Mouse (Mus musculus) liver, embryonic 13.5 days (tissue): ENCODE data around the gene Thsd4. TPM values are rescaled to one million over a fixed set of nuclear protein-coding genes. Genes with fewer than 3 reads are reported as not detected.
"Not testable (repeated sequence)": the region's sequence is repeated elsewhere in the genome, so short reads cannot be mapped to it uniquely, and the experiment has no call there.

Source experiments
- ATAC-seq: fragments of 200-750 bp; cut with Nextera tagmentation; 2 replicates; pipeline ENCODE4 v1.8.0; 2017; ENCODE audit warnings: low read depth, mild to moderate bottlenecking, moderate number of reproducible peaks, moderate library complexity
- DNase-seq: peaks from one replicate; pipeline ENCODE4 v3.0.0; 2022
- H3K27ac ChIP-seq: fragments of 300-500 bp; sonication (generic); 2 replicates; pipeline ENCODE4 v1.5.1; 2015; ENCODE audit warnings: moderate library complexity, mild to moderate bottlenecking, inconsistent platforms
- H3K27me3 ChIP-seq: fragments of 300-500 bp; sonication (generic); 2 replicates; pipeline ENCODE4 v1.6.1; 2015; ENCODE audit warnings: mild to moderate bottlenecking, inconsistent platforms
- H3K36me3 ChIP-seq: fragments of 300-500 bp; sonication (generic); 2 replicates; pipeline ENCODE4 v1.6.1; 2015; ENCODE audit warnings: mild to moderate bottlenecking, inconsistent platforms
- H3K4me1 ChIP-seq: fragments of 300-500 bp; sonication (generic); replicated peaks from 2 replicates; pipeline ENCODE4 v1.6.1; 2015; ENCODE audit warnings: inconsistent platforms
- H3K4me2 ChIP-seq: fragments of 300-500 bp; sonication (generic); 2 replicates; pipeline ENCODE4 v1.6.1; 2015; ENCODE audit warnings: inconsistent platforms, mild to moderate bottlenecking, moderate library complexity
- H3K4me3 ChIP-seq: fragments of 300-500 bp; sonication (generic); replicated peaks from 2 replicates; pipeline ENCODE4 v1.5.1; 2015; ENCODE audit warnings: mild to moderate bottlenecking, inconsistent platforms
- H3K9ac ChIP-seq: fragments of 300-500 bp; sonication (generic); 2 replicates; pipeline ENCODE4 v1.6.1; 2015; ENCODE audit warnings: mild to moderate bottlenecking, inconsistent platforms
- H3K9me3 ChIP-seq: fragments of 300-500 bp; sonication (generic); replicated peaks from 2 replicates; pipeline ENCODE4 v1.6.1; 2016; ENCODE audit warnings: inconsistent platforms
- WGBS: fragments of 180-500 bp; shearing (Covaris S2); methylation state at CpG from one replicate; pipeline ENCODE4 v1.1.7; 2015; ENCODE audit not compliant: insufficient replicate concordance; 5-methylcytosine and 5-hydroxymethylcytosine counted together
- polyA plus RNA-seq: library from polyadenylated mRNA; unstranded; fragments of >200 nt; fragmentation: Nextera tagmentation; extraction: Ambion mirVana; gene quantifications from 2 replicates; pipeline ENCODE4 v1.2.1, GENCODE M21; 2015

Gene Thsd4
- polyA plus RNA-seq, 1 experiment from 2014 or later = 1.2 TPM

DNA sequence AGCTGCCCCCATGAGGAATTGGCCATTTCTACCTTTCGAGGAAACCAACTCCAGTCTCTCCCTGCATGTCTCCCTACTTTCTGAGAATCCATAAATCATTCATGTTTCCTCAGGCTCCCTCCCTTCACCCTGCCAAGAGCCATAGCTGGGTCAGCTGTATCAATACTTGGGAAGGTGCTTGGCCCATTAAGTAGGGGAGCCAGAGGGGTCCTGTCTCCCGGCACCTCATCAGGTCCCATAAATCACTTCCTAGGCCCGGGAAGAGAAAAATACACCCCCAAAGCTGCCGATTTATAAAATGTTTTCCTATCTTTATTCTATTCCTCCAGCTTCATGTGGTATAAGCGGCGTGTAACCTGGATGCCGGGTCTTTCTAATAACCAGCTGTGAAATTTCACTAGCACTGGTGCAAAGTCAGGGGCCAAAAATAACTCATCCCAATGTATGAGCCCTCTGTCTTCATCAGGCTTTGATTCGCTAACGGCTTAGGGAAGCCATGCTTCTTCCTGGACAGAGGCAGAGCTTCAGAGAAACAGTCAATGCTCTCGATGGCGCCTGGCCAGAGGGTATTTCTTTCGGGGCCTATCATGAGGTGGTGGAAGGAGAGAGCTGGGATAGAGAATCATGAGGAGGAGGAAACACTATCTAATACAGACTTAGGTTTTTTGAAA, 323.2 kb downstream of the Thsd4 start:
- Histone ChIP-seq H3K27me3 (no peaks in the 10 kb centered on the region), H3K4me2 (no peak overlapping the region), H3K9ac (no peak overlapping the region), H3K9me3 (no peaks in the 10 kb centered on the region), H3K27ac (no peak overlapping the region), H3K4me3 (no peak overlapping the region), H3K36me3 (no peaks in the 10 kb centered on the region), H3K4me1 (no peaks in the 10 kb centered on the region)
- DNase-seq (no peak), ATAC-seq (no peak)
- 72% methylated on average over 12 of the region's 12 CpGs for WGBS

- no peak overlapping the region for H3K27ac ChIP-seq
- H3K4me3 ChIP-seq = no peak overlapping the region
- H3K4me1 ChIP-seq = no peaks in the 10 kb centered on the region
- DNase-seq (no peak), ATAC-seq (no peak)
- H3K27me3 ChIP-seq = no peaks in the 10 kb centered on the region
- no peaks in the 10 kb centered on the region for H3K36me3 ChIP-seq
- WGBS = 57% methylated on average over 2 of the region's 2 CpGs
- no peaks in the 10 kb centered on the region for H3K9me3 ChIP-seq
- H3K4me2 ChIP-seq = no peak overlapping the region
- no peak overlapping the region for H3K9ac ChIP-seq
Measured at GRCm38 (mm10) chr9:60195502-60195901, 326.3 kb downstream of the Thsd4 start.

DNA sequence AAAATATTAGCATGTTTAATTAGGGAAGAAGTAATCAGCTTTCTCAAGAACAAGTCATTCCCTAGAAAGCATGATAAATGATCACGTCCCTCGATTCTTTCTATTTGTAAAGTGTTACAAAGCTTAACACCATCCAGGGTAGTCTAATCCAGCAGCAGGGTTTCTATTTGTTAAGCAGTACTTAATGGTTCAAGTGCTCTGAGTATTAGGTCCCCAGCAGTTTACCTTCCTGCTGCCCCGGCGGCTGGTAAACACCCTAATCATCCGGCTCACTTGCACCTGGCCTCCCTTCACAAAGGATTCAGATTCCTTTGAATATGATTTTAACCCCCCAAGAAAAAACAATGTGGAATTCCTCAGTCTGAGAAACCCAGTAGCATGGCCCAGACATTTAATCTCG, 326.9 kb downstream of the Thsd4 start:
- 77% methylated on average over 6 of the region's 6 CpGs for WGBS
- no peaks in the 10 kb centered on the region for H3K27me3 ChIP-seq
- no peak overlapping the region for H3K27ac ChIP-seq
- no peaks in the 10 kb centered on the region for H3K9me3 ChIP-seq
- ATAC-seq (no peak), DNase-seq (no peak)
- no peaks in the 10 kb centered on the region for H3K36me3 ChIP-seq
- H3K9ac ChIP-seq = no peak overlapping the region
- no peak overlapping the region for H3K4me3 ChIP-seq
- H3K4me1 ChIP-seq = no peaks in the 10 kb centered on the region
- no peak overlapping the region for H3K4me2 ChIP-seq

- Histone ChIP-seq H3K4me2 (no peak overlapping the region), H3K4me1 (no peaks in the 10 kb centered on the region), H3K27me3 (no peaks in the 10 kb centered on the region), H3K36me3 (no peaks in the 10 kb centered on the region), H3K9ac (no peak overlapping the region), H3K27ac (no peak overlapping the region), H3K4me3 (no peak overlapping the region), H3K9me3 (no peaks in the 10 kb centered on the region)
- ATAC-seq (no peak), DNase-seq (no peak)
- 62% methylated on average over 5 of the region's 5 CpGs for WGBS
Measured at GRCm38 (mm10) chr9:60192321-60192720, 329.5 kb downstream of the Thsd4 start.

DNA sequence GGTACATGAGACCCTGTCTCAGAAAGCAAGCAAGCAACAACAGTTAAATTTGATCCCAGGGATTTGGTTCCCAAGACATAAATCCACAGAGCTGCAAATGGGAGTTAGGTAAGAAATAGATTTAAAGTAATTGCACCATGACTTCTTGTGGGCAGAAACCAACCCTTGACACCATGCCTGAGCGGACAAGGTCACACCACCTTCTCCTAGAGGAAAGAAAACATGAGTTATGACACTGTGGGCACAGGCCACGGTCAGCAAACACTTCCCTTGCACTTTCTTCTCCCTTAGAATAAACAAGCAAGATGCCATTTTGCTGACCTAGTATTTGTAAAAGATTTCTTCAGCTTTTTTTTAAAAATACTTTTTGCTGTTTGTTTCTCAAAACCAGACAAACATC, 334.4 kb downstream of the Thsd4 start:
- DNase-seq = no peak
- WGBS = 42% methylated on average over 2 of the region's 2 CpGs
- H3K9ac ChIP-seq = no peak overlapping the region
- no peak for ATAC-seq
- H3K4me1 ChIP-seq = no peaks in the 10 kb centered on the region
- H3K36me3 ChIP-seq = no peaks in the 10 kb centered on the region
- no peaks in the 10 kb centered on the region for H3K27me3 ChIP-seq
- no peak overlapping the region for H3K4me3 ChIP-seq
- no peak overlapping the region for H3K27ac ChIP-seq
- no peaks in the 10 kb centered on the region for H3K9me3 ChIP-seq
- no peak overlapping the region for H3K4me2 ChIP-seq

GRCm38 (mm10) chr9:60186948-60187347, 334.9 kb downstream of the Thsd4 start:
- no peaks in the 10 kb centered on the region for H3K36me3 ChIP-seq
- no peak overlapping the region for H3K9ac ChIP-seq
- WGBS = 48% methylated on average over 7 of the region's 7 CpGs
- H3K9me3 ChIP-seq = no peaks in the 10 kb centered on the region
- no peak overlapping the region for H3K27ac ChIP-seq
- H3K27me3 ChIP-seq = no peaks in the 10 kb centered on the region
- no peak overlapping the region for H3K4me3 ChIP-seq
- ATAC-seq (no peak), DNase-seq (no peak)
- no peaks in the 10 kb centered on the region for H3K4me1 ChIP-seq
- H3K4me2 ChIP-seq = no peak overlapping the region

DNA sequence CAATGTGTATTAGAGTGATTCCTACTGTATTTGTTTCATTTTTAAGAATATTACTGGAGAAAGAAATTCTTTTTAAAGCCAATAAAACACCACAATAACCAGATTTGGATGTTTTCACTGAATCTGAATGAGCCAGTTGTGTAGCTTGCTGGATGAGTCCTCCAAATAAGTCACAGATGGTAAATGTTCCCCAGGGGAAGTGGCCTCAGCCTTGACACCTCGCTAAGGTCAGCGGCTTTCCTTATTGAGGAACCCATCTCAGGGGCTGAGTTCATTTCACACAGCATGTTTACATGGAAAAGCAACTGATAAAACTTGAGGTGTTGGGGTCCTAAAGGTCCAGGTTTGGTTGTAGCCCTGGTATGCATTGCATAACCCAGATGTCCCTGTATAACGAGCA, 337.8 kb downstream of the Thsd4 start:
- Histone ChIP-seq H3K4me2 (no peak overlapping the region), H3K4me1 (no peaks in the 10 kb centered on the region; the same call in 1 of the 2 replicates), H3K27ac (no peak overlapping the region), H3K36me3 (no peaks in the 10 kb centered on the region), H3K9ac (no peak overlapping the region), H3K27me3 (no peaks in the 10 kb centered on the region), H3K4me3 (no peak overlapping the region), H3K9me3 (no peaks in the 10 kb centered on the region)
- 63% methylated on average over 3 of the region's 3 CpGs for WGBS
- no peak for DNase-seq
- no peak for ATAC-seq

DNA sequence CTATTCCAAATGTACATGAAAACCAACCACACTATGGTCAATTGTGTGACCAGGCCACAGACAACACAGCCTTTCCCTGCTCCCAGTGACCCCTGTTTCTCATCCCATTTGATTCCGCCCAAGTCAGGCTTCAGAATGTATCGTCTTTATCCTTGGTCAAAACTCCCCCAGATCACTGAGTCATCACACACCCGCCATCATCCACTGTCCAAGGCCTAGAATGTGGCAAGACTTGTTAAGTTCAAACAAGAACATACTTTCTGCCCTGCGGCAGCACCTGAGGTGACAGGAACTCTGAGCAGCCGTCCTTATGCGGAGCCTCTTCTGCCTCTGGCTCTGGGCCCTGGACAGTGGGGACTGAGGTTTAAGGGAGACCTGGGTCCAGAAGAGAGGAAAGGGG, 339.5 kb downstream of the Thsd4 start:
- Histone ChIP-seq H3K4me3 (no peak overlapping the region), H3K4me1 (no peaks in the 10 kb centered on the region; the same call in 1 of the 2 replicates), H3K9me3 (no peaks in the 10 kb centered on the region), H3K36me3 (no peaks in the 10 kb centered on the region), H3K27me3 (no peaks in the 10 kb centered on the region), H3K27ac (no peak overlapping the region), H3K4me2 (no peak overlapping the region), H3K9ac (no peak overlapping the region)
- ATAC-seq (no peak), DNase-seq (no peak)
- WGBS = 71% methylated on average over 6 of the region's 6 CpGs

DNA sequence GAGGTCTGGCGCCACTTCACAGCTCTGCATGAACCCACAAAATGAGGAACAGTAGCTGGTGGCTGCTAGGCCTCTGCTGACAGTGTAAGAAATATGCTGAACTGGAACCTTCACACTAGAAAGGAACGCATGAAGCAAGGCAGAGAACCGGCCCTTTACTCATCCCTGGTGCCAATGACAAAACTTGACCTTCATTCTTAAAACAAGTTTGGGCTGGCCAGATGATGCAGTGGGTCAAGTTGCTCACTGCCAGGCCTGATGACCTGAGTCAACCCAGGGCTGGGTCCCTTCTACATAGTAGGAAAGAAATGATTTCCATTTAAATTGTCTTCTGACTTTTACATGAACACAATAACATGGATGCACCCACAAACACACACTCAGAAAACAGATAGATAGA, 340.9 kb downstream of the Thsd4 start:
- Histone ChIP-seq H3K9me3 (no peaks in the 10 kb centered on the region), H3K27me3 (no peaks in the 10 kb centered on the region), H3K36me3 (no peaks in the 10 kb centered on the region), H3K27ac (no peak overlapping the region), H3K4me2 (no peak overlapping the region), H3K4me1 (no peaks in the 10 kb centered on the region; the same call in 1 of the 2 replicates), H3K4me3 (no peak overlapping the region), H3K9ac (no peak overlapping the region)
- WGBS = 61% methylated on average over 3 of the region's 3 CpGs
- ATAC-seq (no peak), DNase-seq (no peak)

DNA sequence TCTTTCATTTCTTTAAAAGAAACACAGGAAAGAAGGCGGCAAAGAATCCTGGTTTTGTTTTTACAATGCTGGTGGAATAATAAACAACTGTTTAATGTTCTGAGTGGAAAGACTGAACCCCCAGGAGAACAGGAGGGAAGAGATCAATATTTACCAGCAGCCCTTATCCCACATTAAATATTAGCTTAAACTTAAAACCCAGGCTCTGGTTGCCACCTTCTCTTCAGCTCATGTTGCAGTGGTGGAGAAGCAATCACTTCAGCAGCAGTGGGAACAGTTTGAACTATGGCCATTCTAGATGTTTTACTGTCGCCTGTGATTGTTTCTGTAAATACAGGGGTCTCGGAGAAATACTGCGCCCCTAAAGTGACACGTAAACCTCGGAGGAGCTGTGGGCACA, 341.7 kb downstream of the Thsd4 start:
- no peaks in the 10 kb centered on the region for H3K27me3 ChIP-seq
- no peaks in the 10 kb centered on the region for H3K36me3 ChIP-seq
- H3K4me2 ChIP-seq = no peak overlapping the region
- no peaks in the 10 kb centered on the region; the same call in 1 of the 2 replicates for H3K4me1 ChIP-seq
- 70% methylated on average over 6 of the region's 6 CpGs for WGBS
- H3K27ac ChIP-seq = no peak overlapping the region; the same call in 1 of the 2 replicates
- H3K4me3 ChIP-seq = no peak overlapping the region
- DNase-seq (no peak), ATAC-seq (no peak)
- H3K9ac ChIP-seq = no peak overlapping the region
- H3K9me3 ChIP-seq = no peaks in the 10 kb centered on the region

DNA sequence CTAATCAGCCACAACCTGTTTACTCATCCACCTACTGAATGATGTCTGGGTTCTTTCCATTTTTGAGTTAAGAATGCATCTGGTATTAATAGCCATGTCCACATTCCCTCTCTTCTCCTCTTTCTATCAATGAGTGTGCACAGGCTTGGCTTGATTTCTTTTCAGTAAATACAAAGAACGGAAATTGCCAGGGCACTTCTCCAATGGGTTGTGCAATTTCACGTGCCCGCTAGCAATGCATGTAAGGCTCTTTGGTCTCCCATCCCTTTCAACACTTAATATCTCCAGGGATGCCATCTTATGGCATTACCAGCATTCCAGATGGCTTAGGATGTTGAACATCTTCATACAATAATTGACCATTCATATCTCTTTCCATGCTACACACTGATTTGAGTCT, 345.5 kb downstream of the Thsd4 start:
- no peak overlapping the region for H3K27ac ChIP-seq
- H3K36me3 ChIP-seq = no peaks in the 10 kb centered on the region
- H3K9ac ChIP-seq = no peak overlapping the region
- 72% methylated on average over 3 of the region's 3 CpGs for WGBS
- H3K9me3 ChIP-seq = no peaks in the 10 kb centered on the region
- DNase-seq (no peak), ATAC-seq (no peak)
- H3K4me1 ChIP-seq = no peaks in the 10 kb centered on the region; the same call in 1 of the 2 replicates
- H3K27me3 ChIP-seq = no peaks in the 10 kb centered on the region
- no peak overlapping the region for H3K4me2 ChIP-seq
- no peak overlapping the region for H3K4me3 ChIP-seq

GRCm38 (mm10) chr9:60172459-60173060, 349.3 kb downstream of the Thsd4 start:
- H3K27me3 ChIP-seq, DNase-seq, H3K9me3 ChIP-seq, H3K4me1 ChIP-seq, H3K4me2 ChIP-seq, H3K9ac ChIP-seq, ATAC-seq, H3K36me3 ChIP-seq, H3K27ac ChIP-seq, H3K4me3 ChIP-seq: not testable (repeated sequence)
- 59% methylated on average over 9 of the region's 9 CpGs for WGBS
